Mouse (Mus musculus) neural tube, embryonic 14.5 days (tissue): ENCODE results near the gene Diras1. TPM values are rescaled to one million over a fixed set of nuclear protein-coding genes. Genes with fewer than 3 reads are reported as not detected.
"Not testable (repeated sequence)": the region's sequence is repeated elsewhere in the genome, so short reads cannot be mapped to it uniquely, and the experiment has no call there.

Experiments
- ATAC-seq: fragments of 200-750 bp; cut with Nextera tagmentation; 2 replicates; pipeline ENCODE4 v1.8.0; 2017; ENCODE audit warnings: low read depth, mild to moderate bottlenecking, moderate TSS enrichment, moderate library complexity
- H3K27ac ChIP-seq: fragments of 300-500 bp; sonication (generic); 2 replicates; pipeline ENCODE4 v1.5.1; 2014; ENCODE audit warnings: low read depth, mild to moderate bottlenecking, control low read depth, low read length, moderate library complexity, mixed read lengths
- H3K27me3 ChIP-seq: fragments of 300-500 bp; sonication (generic); 2 replicates; pipeline ENCODE4 v1.6.1; 2014; ENCODE audit warnings: low read length; ENCODE audit not compliant: control insufficient read depth, insufficient read depth
- H3K36me3 ChIP-seq: fragments of 300-500 bp; sonication (generic); 2 replicates; pipeline ENCODE4 v1.6.1; 2014; ENCODE audit warnings: low read length, mixed read lengths; ENCODE audit not compliant: control insufficient read depth, insufficient read depth
- H3K4me1 ChIP-seq: fragments of 300-500 bp; sonication (generic); 2 replicates; pipeline ENCODE4 v1.6.1; 2014; ENCODE audit warnings: low read length; ENCODE audit not compliant: control insufficient read depth, insufficient read depth
- H3K4me2 ChIP-seq: fragments of 300-500 bp; sonication (generic); 2 replicates; pipeline ENCODE4 v1.6.1; 2014; ENCODE audit warnings: mild to moderate bottlenecking, low read depth, low read length, control low read depth
- H3K4me3 ChIP-seq: fragments of 300-500 bp; sonication (generic); 2 replicates; pipeline ENCODE4 v1.5.1; 2014; ENCODE audit warnings: low read depth, low read length, control low read depth, mixed read lengths
- H3K9ac ChIP-seq: fragments of 300-500 bp; sonication (generic); replicated peaks from 2 replicates; pipeline ENCODE4 v1.6.1; 2014; ENCODE audit warnings: low read depth, mild to moderate bottlenecking, control low read depth, low read length, mixed read lengths
- H3K9me3 ChIP-seq: fragments of 300-500 bp; sonication (generic); 2 replicates; pipeline ENCODE4 v1.6.1; 2016; ENCODE audit warnings: low read length; ENCODE audit not compliant: control insufficient read depth
- WGBS: fragments of 180-500 bp; shearing (Covaris S2); extraction: QIAGEN DNeasy Blood & Tissue Kit; methylation state at CpG from one replicate; pipeline ENCODE4 v1.1.7; 2014; 5-methylcytosine and 5-hydroxymethylcytosine counted together
- polyA plus RNA-seq: library from polyadenylated mRNA; unstranded; fragments of >200 nt; fragmentation: Nextera tagmentation; extraction: Ambion mirVana; gene quantifications from 2 replicates; pipeline ENCODE4 v1.2.1, GENCODE M21; 2014

Gene Diras1
- polyA plus RNA-seq, 1 experiment from 2014 or later, result 28.8 TPM

DNA sequence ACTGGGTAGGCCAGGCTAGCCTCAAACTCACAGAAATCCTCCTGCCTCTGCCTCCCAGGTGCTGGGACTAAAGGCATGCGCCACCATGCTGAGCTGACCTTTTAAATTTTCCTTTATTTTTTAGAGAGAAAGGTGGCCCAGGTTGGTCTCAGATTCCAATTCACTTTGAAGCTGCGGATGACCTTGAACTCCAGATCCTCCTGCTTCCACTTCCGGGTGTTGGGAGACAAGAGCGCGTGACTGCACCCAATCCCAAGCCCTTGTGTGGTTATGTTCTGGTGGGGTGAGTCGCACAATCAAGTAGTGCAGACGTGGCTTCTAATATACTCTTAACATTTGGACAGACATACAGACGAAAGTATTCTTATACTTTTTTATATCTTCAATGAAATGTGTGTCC is 29.0 kb downstream of the Diras1 start:
- Histone ChIP-seq H3K9ac (no peak overlapping the region), H3K27me3 (no peaks in the 10 kb centered on the region), H3K4me1 (no peaks in the 10 kb centered on the region), H3K36me3 (no peaks in the 10 kb centered on the region), H3K4me2 (no peak overlapping the region), H3K27ac (no peak overlapping the region), H3K4me3 (no peak overlapping the region), H3K9me3 (no peaks in the 10 kb centered on the region)
- 94% methylated on average over 8 of the region's 8 CpGs for WGBS
- ATAC-seq, result no peak

DNA sequence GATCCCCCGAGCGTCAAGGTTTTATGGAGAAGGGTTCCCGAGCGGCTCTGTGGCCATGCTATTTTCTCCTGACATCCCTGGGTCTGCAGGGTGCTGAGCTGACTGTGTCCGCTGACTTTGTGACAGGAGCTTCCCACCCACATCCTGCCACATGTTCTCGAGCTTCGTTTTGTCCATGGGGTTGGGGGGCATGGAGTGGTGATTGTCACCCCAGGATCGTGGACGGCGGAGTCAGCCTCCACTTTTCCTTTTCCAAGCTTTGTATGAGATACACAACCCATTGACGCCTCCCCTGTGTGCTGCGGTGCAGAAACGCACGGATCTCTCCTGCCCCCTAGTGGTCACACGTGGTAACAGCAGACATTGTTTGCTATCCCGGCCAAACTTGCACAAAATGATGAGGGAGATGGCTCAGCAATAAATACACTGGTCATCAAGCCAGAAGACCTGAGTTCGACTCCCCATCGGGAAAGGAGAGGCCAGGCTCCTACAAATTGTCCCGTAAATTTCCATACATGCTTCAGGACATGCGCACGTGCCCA is 30.3 kb downstream of the Diras1 start:
- H3K27me3 ChIP-seq, result no peaks in the 10 kb centered on the region
- H3K4me2 ChIP-seq, result no peak overlapping the region
- H3K9ac ChIP-seq, result no peak overlapping the region
- H3K4me1 ChIP-seq, result no peaks in the 10 kb centered on the region
- peak; percentile 42; the same call in 1 of the 2 replicates for ATAC-seq
- WGBS, result 10% methylated on average over 21 of the region's 21 CpGs
- H3K27ac ChIP-seq, result no peak overlapping the region
- H3K4me3 ChIP-seq, result no peak overlapping the region
- no peaks in the 10 kb centered on the region for H3K9me3 ChIP-seq
- no peaks in the 10 kb centered on the region for H3K36me3 ChIP-seq

DNA sequence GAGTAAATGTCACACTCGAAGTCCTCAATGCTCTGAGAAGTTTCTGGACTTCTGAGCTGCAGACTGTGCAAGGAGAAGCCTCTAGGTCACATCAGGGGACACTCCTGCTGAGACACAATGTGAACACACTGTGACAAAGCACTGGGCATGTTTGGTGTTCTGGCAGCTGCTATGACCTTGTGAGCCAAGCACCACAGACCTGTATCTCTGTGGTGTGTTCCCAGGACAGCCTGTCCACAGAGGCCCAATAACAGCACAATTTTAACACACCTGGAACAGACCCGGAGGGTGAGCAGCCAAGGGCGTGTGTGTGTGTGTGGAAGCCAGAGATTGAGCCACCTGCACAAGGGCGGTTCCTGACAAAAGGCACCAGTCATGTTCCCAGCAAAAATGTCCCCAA is 30.8 kb downstream of the Diras1 start:
- H3K9ac ChIP-seq, result no peak overlapping the region
- H3K4me3 ChIP-seq, result no peak overlapping the region
- H3K36me3 ChIP-seq, result no peaks in the 10 kb centered on the region
- no peak overlapping the region for H3K4me2 ChIP-seq
- WGBS, result 66% methylated on average over 4 of the region's 4 CpGs
- H3K27ac ChIP-seq, result no peak overlapping the region
- ATAC-seq, result no peak
- H3K4me1 ChIP-seq, result no peaks in the 10 kb centered on the region
- H3K27me3 ChIP-seq, result no peaks in the 10 kb centered on the region
- no peaks in the 10 kb centered on the region for H3K9me3 ChIP-seq

DNA sequence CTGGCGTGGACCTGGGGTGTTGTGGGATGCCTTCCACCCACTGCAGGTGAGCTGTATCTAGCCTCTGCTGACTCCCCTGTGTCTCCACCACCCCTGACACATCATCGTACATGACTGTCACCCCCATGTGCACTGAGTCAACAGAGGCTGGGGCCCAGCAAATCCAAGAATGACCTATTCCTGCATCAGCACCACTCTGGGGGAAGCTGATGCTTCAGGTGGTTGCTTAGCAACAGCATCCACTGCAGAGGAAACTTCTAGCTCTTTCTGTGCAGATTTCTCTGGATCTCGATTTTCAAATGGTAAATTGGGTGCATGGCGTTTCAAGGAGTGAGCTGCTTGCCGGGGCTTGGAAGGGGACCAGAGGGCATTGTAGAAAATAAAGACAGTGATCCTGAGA is 32.2 kb downstream of the Diras1 start:
- ATAC-seq, result no peak

DNA sequence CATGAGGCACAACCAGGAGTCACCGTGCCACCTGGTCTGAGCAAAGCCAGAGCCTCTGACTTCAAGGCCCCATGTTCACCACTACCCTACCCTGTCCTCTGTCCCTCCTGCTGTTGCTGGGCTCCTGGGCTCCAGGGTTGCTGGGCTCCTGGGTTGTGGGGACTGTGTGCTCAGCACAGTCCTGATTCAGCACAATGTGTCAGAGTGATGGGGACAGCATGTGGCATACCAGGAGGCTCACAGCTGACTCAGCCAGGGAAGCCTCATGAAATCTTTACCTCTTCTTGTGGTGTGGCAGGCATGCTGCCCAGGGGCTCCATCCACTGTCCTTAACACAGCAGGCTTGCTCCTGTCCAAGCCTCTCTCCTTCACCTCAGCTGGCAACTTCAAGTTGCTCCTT is 33.5 kb downstream of the Diras1 start:
- no peak for ATAC-seq
- Histone ChIP-seq H3K4me1 (no peaks in the 10 kb centered on the region), H3K4me2 (no peak overlapping the region), H3K4me3 (no peak overlapping the region), H3K9me3 (no peaks in the 10 kb centered on the region), H3K27ac (no peak overlapping the region), H3K36me3 (no peaks in the 10 kb centered on the region), H3K9ac (no peak overlapping the region), H3K27me3 (peaks cover 2% of the 10 kb centered on the region)
- 83% methylated on average over 1 of the region's 1 CpGs for WGBS

More for the DNA sequence above, 32.2 kb downstream of the Diras1 start:
- Histone ChIP-seq H3K4me2 (no peak overlapping the region), H3K27ac (no peak overlapping the region), H3K36me3 (no peaks in the 10 kb centered on the region), H3K9ac (no peak overlapping the region), H3K4me3 (no peak overlapping the region), H3K4me1 (no peaks in the 10 kb centered on the region), H3K27me3 (no peaks in the 10 kb centered on the region), H3K9me3 (no peaks in the 10 kb centered on the region)
- 67% methylated on average over 5 of the region's 5 CpGs for WGBS

DNA sequence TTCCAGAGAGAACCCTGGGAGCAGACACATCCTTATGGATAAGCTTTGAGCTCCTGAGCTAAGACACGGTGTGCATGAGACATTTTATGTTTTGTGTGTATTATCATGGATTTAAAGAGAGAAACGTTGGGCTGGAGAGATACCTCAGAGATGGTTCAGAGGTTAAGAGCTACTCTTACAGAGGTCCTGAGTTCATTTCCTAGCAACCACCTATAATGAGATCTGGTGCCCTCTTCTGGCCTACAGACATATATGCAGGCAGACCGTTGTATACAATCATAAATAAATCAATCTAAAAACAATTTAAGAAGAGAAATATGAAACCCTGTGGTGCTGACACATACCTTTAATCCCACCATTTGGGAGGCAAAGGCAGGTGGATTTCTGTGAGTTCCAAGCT is 34.5 kb downstream of the Diras1 start:
- no peak overlapping the region for H3K4me2 ChIP-seq
- no peaks in the 10 kb centered on the region for H3K4me1 ChIP-seq
- ATAC-seq, result no peak
- H3K36me3 ChIP-seq, result no peaks in the 10 kb centered on the region
- peaks cover 10% of the 10 kb centered on the region for H3K27me3 ChIP-seq
- H3K9me3 ChIP-seq, result no peaks in the 10 kb centered on the region
- WGBS, result 8% methylated on average over 3 of the region's 3 CpGs
- no peak overlapping the region for H3K27ac ChIP-seq
- no peak overlapping the region for H3K9ac ChIP-seq
- no peak overlapping the region for H3K4me3 ChIP-seq

DNA sequence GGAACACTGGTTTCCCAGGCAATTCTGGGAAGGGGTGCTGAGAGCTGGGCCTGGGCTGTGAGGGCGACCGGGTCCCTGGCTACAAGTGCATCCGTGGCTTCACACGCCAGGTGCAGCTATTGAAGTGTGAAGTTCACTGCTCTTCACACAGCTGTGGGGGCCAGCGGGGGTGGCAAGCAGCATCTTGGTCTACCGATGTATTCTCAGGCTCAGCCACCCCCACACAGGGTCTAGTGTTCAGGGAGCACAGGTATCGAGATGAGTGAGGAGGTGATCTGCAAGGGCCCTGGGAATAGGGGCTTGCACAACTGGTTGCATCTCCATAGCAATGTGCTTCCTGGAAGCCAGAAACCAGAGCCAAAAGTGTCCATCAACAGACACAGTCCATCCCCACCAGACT is 35.1 kb downstream of the Diras1 start:
- H3K36me3 ChIP-seq, result no peaks in the 10 kb centered on the region
- H3K4me3 ChIP-seq, result no peak overlapping the region
- no peaks in the 10 kb centered on the region for H3K4me1 ChIP-seq
- peaks cover 15% of the 10 kb centered on the region for H3K27me3 ChIP-seq
- no peak overlapping the region for H3K4me2 ChIP-seq
- no peak for ATAC-seq
- H3K9me3 ChIP-seq, result no peaks in the 10 kb centered on the region
- WGBS, result 73% methylated on average over 7 of the region's 7 CpGs
- H3K27ac ChIP-seq, result no peak overlapping the region
- no peak overlapping the region for H3K9ac ChIP-seq

DNA sequence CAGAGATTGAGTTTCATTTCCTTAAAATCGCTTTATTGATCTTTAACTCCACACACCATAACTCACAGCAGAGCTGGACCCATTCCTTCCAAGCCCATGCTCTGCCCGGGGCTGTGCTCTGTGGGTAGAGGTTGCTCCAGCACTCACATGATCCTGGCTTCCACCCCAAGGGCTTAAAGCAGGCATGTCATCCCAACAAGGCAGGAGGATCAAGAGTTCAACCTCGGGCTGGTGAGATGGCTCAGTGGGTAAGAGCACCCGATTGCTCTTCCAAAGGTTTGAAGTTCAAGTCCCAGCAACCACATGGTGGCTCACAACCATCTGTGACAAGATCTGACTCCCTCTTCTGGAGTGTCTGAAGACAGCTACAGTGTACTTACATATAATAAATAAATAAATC is 35.6 kb downstream of the Diras1 start:
- WGBS, result 55% methylated on average over 4 of the region's 4 CpGs
- H3K27me3 ChIP-seq, result peaks cover 20% of the 10 kb centered on the region

DNA sequence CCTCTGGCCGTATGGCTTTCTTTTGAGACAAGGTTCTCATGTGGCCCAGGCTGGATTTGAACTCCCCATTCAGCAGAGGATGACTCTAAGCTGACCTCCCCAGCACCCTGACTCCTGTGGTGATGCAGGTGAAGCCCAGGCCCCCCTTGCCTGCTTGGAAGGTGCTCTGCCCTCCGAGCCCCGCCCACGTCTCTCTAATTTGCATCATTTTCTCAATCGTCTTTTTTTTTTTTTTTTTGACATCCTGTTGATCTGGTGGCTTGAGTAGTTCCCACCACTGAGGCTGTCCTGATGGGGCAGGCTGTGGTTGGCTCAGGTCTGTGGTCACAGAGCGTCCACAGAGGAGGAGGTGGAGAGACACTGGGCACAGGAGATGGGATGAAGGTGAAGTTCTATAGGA is 36.0 kb downstream of the Diras1 start:
- Histone ChIP-seq H3K36me3 (no peaks in the 10 kb centered on the region), H3K27me3 (peaks cover 22% of the 10 kb centered on the region), H3K4me2 (no peak overlapping the region), H3K9ac (no peak overlapping the region), H3K27ac (no peak overlapping the region), H3K4me3 (no peak overlapping the region), H3K4me1 (no peaks in the 10 kb centered on the region), H3K9me3 (no peaks in the 10 kb centered on the region)
- WGBS, result 69% methylated on average over 6 of the region's 6 CpGs
- no peak for ATAC-seq

More for the DNA sequence above, 35.6 kb downstream of the Diras1 start:
- not testable (repeated sequence) for H3K9ac ChIP-seq, ATAC-seq, H3K36me3 ChIP-seq, H3K9me3 ChIP-seq, H3K4me1 ChIP-seq, H3K27ac ChIP-seq, H3K4me2 ChIP-seq, H3K4me3 ChIP-seq
